Mouse (Mus musculus) adrenal gland, postnatal 4 days (tissue): ENCODE results near the gene Spats2. TPM values are rescaled to one million over a fixed set of nuclear protein-coding genes. Genes with fewer than 3 reads are reported as not detected.
"Not testable (repeated sequence)": the region's sequence is repeated elsewhere in the genome, so short reads cannot be mapped to it uniquely, and the experiment has no call there.

Source experiments
- DNase-seq, 2 experiments: peaks; one replicate each; pipeline ENCODE4 v3.0.0; 2021 to 2022; ENCODE audit warnings: low spot score in 2 of 2, mixed read lengths in 2 of 2
- total RNA-seq, 2 experiments: library from RNA; stranded (reverse); gene quantifications; 2 replicates each; pipeline ENCODE4 v1.2.3; 2021

Spats2 gene
- total RNA-seq, 2 experiments from 2014 or later = 30.7 to 34.1 TPM

DNA sequence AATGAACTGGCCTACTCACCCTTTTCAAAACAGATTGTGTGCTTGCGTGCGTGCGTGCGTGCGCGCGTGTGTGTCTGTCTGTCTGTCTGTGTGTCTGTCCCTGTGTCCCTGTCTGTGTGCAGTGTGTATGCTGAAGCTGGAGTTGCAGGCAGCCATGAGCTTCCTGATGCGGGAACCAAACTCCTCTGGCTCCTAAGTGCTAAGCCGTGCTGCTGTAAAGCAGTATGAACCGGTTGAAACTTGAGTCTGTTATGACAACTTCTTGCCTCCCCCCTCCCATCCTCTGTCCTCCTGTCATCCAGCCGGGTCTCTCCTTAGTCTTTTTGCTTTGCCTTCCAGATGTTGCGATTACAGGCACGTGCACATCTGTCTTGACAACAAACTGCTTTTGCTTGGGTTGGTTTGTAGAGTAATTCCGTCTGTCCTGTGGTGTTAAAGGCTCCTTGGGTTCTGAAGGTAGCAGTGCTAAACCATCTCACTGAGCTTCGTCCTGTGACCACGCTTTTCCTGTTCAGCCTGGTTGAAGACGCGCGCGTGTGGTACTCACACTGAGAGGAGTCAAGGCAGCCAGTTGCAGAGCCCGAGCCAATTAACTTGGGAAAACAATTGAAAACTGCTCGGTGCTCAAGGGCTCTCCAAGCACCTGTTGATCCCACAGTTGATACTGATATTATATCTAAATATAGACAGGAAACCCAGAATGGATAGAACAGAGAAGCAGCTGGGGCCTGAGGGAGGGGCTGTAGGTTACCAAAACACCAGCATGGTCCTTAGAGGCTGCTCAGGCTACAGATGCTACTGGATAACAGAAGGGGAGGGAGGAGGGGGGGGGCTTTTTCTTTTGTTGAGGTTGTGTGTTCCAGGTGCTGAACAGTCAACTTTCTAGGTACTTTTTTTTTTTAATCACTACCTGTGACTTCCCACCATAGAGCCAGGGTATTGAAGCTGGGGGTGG lies 4.5 kb downstream of the Spats2 start:
- no peak for DNase-seq

DNA sequence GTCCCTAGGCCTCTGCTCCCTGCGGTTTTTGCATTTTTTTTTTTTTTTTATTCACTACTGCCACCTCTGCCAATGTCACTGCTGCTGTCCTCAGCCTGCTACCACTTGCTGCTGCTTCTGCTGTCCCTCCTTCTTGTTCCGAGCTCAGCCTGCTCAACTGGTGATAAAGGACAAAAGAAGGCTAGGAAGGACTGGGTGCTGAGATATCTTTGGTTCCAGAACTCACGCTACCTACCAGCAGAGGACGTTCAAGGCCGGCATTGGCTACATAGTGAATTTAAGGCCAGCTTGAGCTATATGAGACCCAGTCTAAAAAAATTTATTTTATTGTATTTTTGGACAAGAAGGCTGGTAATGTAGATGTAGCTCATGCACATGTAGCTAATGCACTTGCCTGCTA lies 12.7 kb downstream of the Spats2 start:
- no peak for DNase-seq

DNA sequence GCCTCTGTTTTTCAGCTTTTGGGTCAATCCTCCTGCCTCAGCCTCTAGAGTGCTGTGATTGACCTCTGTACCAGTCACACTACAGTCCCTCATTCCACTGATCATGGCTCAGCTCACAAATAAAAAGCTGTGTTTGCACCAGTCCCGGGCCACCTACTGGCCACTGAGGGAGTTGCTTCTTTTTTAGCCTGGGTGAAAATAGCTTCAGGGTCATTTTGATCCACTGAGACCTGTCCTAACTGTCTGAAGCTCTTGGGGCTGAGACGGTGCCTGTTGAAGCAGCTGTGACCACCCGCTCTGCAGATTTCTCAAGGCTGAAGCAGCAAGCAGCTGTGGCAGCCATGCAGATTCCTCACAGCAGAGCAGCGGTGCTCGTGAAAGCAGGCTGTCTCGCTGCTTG lies 14.0 kb downstream of the Spats2 start:
- peak; percentile 15 to 38 for DNase-seq

DNA sequence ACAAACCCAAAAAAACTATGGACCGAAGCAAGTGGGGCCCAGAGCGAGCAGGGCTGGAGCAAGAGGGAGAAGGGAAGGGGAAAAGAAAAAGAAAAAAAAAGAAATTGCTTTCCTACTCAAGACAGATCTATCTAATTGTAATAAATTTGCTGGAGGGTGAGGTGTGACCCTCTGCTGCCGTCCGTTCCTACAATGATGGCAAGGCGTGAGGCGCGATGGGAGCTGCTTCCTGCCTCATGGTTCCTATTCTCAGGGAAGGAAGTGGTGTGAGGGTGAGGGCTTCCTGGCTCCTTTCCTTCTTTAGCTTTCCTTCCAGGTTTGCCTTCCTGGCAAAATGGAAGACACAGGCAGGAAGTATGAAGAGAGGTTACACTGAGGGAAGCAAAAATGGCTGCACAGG lies 24.8 kb downstream of the Spats2 start:
- no peak for DNase-seq

DNA sequence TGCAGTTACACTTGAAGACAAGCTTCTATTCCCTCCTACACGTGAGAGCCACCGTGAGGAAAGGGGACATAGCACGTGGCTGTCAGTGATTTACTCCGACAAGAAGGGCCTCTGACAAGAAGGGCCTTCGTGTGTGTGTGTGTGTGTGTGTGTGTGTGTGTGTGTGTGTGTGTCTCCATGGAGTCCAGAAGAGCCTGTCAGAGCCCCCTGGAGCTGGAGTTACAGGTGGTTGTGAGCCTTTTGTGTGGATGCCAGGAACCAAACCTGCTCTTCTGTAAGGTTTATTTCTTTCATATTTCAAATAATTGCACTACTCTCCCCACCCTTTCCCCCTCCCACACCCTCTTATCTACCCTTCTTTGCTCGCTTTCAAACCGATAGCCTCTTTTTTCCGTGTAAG lies 25.6 kb downstream of the Spats2 start:
- no peak for DNase-seq

DNA sequence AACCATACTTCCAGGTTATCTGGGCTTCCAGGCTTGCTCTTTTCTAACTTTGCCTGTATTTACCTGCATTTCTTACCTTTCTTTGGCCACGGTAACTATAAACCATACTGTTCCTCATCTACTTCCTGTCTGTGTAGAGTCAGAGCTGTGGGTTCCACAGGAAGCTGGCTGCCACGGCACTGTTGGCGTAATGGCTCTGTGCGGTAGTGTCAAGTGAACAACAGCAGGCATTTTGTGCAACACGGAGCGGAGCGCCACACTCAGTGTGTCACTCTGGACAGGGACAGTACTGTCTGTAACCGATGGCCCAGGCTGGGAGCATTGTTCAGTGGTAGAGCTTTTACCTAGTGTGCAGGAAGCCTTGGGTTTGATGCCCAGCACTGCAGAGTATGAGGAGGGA lies 27.8 kb downstream of the Spats2 start:
- DNase-seq = no peak

DNA sequence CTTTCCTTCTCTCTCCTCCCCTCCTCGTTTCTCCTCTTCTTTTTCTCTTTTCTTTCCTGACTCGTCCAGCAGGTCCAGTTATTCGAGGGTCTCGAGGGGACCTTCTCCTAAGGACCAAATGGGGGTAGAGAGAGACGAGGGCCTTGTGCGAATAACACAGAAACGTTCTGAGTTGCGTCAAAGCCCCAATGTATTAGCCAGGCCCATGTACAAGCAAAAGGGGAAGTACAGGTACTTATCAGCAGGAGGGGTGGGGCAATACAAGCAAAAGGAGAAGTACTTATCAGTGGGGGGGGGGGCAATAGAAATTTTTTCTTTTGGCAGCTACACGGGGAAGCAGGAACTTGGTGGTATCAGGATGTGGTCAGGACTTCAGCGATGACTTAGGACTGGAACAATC lies 28.8 kb downstream of the Spats2 start:
- not testable (repeated sequence) for DNase-seq

DNA sequence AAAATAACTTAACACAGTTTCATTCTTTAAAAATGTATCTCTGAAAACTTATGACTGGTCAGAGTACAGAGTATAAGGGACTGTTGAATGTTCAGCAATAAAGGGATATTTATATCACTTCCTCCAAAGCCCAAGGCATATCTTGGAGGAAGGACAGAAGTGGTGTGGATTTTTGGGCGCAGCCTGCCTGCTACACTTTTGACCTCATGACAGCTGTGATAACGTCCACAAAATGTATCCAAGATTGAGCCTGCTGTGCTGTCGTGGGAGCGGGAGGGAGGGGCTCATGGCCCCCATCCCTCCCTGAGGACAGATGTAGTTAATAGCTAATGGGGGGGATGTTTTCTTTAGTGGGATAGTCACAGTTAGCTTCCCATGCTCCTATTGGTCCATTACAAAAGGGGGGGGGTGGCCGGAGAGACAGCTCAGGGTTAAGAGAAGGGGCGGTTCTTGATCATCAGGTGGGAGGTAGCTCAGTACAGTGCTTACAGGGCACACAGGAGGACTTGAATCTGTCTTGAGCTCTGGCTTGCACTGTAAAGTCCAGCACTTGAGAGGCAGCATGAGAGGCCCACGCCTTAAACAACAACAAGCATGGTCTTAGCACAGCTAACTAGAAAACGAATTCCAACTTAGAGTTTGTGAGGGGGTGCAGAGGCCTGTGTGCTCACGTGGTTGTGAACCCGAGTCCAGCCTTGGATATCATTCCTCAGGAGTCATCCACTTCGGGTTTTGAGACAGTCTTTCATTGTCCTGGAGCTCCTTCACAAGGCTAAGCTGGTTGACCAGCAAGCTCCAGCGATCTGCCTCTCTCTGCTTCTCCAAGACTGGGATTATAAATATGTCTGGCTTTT lies 38.0 kb downstream of the Spats2 start:
- DNase-seq = no peak

DNA sequence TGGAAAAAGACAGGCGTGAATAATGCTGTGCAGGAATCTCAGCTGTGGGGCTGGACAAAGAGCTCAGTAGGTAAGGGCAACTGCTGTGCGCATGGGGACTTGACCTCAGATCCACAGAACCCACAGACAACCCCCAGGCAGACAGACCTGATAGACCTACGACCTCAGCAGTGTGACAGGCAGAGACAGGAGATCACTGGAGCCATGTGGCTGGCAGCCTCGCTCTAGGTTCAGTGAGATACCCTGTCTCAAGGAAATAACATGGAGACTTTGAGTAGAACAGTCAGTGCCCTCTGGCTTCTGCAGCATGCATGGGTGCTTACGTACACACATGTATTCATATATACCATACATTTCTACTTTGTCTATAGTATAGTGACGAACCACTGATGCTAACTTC lies 46.4 kb downstream of the Spats2 start:
- no peak for DNase-seq

DNA sequence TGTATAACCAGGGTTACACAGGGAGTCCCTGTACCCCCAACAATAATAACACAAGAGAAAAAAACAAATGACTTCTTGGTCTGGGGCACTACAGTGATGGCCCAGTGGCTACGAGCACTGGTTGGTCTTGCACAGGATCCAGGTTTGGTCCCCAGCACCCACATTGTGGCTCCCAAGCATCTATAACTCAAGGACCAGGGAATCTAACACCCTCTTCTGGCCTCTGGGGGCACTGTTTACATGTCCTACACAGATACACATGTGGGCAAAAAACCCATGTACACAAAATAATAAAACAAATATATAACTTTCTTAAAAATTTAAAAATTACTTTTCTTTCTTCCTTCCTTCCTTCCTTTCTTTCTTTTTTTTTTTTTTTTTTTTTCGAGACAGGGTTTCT lies 53.9 kb downstream of the Spats2 start:
- no peak for DNase-seq

DNA sequence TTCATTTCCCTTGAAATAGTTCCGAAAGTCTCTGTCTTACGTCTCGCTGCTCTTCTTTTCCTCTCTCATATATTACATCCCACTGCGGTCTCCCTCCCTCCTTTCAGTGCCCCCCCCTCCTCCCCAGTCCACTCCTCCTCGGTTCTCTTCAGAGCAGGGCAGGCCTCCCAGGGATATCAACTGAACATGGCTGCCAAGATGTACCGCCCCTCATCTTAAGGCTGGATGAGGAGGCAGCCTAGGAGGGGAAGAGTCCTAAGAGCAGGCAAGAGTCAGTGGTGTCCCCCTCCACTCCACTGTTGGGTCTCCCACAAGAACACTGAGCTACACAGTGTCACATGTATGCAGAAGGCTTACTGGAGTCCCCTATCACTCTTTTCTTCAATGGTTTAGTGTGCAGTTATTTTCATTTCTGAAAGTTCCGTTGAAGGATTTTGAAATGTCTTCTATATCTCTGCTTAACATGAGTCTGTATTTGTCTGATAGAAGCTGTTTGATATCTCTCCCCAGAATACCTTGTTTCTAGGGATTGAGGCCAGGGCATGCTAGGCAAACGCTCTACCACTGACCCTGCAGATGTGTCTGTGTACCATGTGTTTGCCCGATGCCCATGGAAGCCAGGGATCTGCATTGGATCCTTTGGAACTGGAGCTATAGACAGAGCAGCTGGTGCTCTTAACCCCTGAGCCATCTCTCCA lies 58.6 kb downstream of the Spats2 start:
- DNase-seq = no peak

DNA sequence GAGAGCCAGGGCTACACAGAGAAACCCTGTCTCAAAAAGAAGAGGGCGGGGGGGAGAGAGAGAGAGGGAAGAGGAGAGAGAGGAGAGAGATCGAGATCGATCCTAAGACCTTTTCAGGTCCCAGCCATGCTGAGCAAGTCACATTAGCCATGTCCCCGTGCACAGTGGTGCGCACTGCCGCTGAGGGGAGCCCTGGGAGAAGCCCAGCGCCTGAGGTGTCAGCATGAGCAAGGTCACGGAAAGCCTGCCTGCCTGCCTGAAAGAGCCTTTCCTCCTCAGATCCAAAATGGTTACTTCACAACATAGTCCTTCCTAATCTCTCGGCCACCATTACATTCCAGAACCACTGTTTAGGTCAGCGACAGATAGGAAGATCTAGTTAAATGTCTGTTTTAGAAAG lies 68.6 kb downstream of the Spats2 start:
- no peak for DNase-seq

DNA sequence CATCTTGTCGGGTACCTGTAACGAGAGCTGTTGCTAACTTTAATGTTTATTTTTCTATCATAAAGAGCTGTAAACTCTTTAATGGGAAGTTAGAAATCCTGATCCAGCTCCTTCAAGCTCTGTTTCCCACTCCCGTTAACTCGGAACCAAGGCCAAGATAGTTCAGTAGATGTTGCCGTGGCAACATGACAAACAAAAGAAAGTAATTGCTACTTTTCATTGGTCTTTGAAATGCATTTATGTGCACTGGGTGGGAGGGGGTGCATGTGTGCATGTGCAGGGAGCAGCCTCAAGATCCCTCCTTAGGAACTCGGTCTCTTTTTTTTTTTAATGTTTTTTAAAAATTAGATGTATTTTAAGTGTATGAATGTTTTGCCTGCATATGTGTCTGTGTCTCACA lies 69.3 kb downstream of the Spats2 start:
- no peak for DNase-seq

DNA sequence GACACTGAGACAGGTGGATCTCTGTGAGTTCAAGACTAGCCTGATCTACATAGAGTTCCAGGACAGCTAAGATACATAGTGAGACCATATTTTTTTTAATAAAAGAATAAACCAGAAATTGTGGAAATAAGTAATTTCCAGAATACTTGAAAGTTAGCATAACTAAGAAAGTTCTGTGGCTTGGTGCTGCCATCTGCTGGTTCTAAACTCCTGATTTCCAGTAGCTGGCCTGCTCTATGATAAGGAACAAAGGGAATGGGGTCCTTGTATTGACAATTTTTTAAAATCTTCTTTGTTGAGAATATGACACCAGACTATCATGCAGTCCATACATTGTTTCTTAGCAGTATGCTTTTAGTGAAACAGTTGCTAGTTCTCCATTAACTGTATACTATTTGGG lies 73.0 kb downstream of the Spats2 start:
- DNase-seq = no peak

DNA sequence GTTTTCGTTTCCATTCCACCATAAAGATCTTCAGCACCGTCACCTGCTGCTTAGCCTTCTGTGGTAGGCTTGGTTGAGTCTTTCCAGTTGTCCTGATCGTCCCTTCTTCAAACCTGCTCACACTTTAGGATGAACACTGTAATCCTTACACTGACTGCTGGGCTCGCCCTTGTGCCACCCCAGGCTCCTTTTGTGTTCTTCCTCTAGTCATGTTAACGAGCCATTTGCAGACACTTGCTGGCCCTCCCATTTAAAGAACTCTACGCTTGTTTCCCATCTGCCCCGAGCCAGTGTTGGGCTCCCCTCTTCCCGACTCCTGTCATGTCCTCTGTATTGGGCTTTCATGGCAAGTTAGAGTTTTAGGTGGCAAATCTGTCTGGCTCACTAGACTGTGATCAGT lies 80.2 kb downstream of the Spats2 start:
- no peak for DNase-seq

DNA sequence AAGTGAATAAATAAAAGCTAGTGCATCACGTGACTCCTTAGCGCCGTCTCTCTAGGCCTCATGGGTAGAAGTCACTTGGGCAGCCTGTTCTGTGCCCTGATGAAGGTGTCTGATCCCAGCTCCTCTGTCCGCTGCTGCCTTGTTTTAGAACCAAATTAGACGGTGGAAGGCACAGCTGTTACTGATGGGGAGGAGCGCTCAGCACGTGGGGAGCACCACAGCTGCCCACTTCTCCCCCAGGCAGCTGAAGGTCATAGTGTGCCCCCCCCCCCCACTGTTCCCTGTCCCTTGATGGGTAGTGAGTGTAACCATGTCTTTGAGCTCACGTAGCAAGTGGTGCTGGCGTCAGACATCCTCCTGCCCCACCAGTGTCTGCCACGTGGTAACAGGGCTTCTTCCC lies 87.5 kb downstream of the Spats2 start:
- DNase-seq = no peak

DNA sequence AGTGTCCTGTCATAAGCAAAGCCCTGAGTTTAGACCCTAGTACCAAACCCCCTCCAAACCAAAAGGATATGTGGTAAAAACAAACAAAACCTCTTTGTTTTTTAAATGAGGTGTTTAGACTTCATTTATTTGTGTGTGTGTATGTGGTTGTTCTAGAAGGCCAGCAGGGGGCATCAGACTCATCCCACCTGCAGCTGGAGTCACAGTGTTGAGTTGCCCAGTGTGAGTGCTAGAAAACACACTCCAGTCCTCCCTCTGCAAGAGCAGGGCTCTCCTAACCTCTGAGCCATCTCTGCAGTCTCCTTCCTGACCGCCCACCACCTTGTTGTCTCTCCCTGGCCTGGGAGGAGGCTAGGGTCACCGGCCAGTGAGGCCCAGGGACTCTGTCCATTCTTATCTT lies 89.2 kb downstream of the Spats2 start:
- no peak for DNase-seq

DNA sequence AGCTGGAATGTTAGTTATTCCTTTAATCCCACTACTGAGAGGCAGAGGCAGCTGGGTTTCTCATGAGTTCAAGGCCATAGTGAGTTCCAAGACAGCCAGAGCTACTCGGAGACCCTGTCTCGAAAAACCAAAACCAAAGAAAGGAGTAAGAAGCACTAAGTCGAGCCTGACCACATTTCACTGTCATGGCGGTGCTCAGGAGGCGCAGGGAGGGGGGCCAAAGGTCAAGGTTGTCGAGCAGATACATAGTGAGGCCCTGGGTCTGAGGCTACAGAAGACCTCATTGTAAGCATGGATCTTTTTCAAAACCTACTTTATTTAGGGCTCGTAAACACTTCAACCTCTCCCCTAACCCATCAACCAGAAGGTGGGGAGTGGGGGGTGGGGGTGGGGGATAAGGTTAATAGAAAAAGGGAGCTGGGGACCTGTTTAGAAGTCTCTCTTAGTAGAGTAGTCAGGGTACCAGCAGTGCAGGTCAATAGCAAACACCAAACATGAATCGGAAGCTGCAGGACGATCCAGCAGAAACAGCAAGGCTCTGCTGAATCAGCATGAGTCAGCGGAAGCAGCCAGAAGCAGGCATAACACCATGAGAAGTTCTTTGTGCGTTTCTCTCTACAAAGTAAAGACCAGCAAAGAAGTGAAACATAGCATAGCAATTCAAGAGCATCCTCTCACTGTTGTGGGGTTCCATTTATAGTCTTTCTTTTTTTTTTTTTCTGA lies 90.2 kb downstream of the Spats2 start:
- DNase-seq = no peak

DNA sequence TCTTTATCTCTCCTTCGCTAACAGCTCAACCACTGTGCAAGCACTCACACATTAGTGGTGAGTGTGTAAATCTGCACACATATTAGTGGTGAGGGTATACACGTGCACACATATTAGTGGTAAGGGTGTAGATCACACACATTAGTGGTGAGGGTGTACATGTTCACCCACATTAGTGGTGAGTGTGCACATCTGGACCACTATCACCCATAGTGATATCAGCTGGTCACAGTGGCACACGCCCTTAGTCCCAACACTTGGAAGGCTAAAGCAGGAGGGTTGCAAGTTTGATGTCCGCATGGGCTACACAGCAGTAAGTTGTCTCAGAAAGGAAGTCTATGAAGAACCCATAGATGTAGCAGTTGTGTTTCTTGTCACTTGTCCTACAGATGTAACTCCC lies 91.9 kb downstream of the Spats2 start:
- DNase-seq = no peak

DNA sequence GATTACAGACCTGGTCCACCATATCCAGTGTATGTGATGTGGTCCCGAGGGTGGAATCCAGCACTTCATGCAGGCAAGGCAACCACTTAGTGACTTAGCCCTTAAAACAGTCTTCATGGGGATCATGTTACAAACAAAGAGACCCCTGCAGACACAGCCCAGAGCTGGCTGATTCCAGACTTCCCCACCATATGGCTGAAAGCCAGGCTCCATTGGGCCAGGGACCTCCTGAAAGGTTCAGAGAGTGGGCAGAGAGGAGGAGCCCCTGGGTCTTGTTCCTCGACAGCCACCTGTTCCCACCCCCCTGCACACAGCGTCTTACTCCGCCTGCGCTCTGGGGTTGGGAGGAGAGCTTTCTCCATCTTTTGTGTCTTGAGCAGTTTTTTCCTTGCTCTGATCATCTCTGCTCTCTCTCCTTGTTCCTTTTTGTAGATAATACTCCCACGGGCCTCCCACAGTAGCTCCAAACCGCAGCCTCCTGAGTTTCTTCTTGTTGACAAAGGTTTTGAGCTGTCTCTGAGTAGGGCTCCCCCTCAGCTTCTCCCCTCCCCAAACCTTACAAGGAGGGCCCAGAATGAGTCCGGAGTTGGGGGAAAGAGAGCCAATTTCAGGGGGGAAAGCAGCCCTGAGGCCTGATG lies 95.7 kb downstream of the Spats2 start:
- DNase-seq = no peak
